Mouse (Mus musculus) neural tube, embryonic 12.5 days (tissue): ENCODE data around the gene Gm1043. TPM values are rescaled to one million over a fixed set of nuclear protein-coding genes. Genes with fewer than 3 reads are reported as not detected.
A peak's percentile ranks its signal among the peaks of the same experiment; 100 is the strongest.

ENCODE experiments used
- ATAC-seq: fragments of 200-750 bp; cut with Nextera tagmentation; 2 replicates; pipeline ENCODE4 v1.8.0; 2017; ENCODE audit warnings: low read depth, mild to moderate bottlenecking, moderate TSS enrichment, moderate library complexity; ENCODE audit not compliant: low FRiP score
- H3K27ac ChIP-seq: fragments of 300-500 bp; sonication (generic); 2 replicates; pipeline ENCODE4 v1.5.1; 2016
- H3K27me3 ChIP-seq: fragments of 300-500 bp; sonication (generic); replicated peaks from 2 replicates; pipeline ENCODE4 v1.6.1; 2016; ENCODE audit warnings: mild to moderate bottlenecking
- H3K36me3 ChIP-seq: fragments of 300-500 bp; sonication (generic); 2 replicates; pipeline ENCODE4 v1.6.1; 2016; ENCODE audit warnings: mild to moderate bottlenecking
- H3K4me1 ChIP-seq: fragments of 300-500 bp; sonication (generic); 2 replicates; pipeline ENCODE4 v1.6.1; 2016
- H3K4me2 ChIP-seq: fragments of 300-500 bp; sonication (generic); replicated peaks from 2 replicates; pipeline ENCODE4 v1.6.1; 2016; ENCODE audit warnings: mild to moderate bottlenecking
- H3K4me3 ChIP-seq: fragments of 300-500 bp; sonication (generic); 2 replicates; pipeline ENCODE4 v1.5.1; 2016
- H3K9ac ChIP-seq: fragments of 300-500 bp; sonication (generic); 2 replicates; pipeline ENCODE4 v1.6.1; 2016; ENCODE audit warnings: mild to moderate bottlenecking
- H3K9me3 ChIP-seq: fragments of 300-500 bp; sonication (generic); 2 replicates; pipeline ENCODE4 v1.6.1; 2016; ENCODE audit warnings: mild to moderate bottlenecking
- WGBS: fragments of 180-500 bp; shearing (Covaris S2); methylation state at CpG from one replicate; pipeline ENCODE4 v1.1.7; 2016; 5-methylcytosine and 5-hydroxymethylcytosine counted together
- polyA plus RNA-seq: library from polyadenylated mRNA; unstranded; fragments of >200 nt; fragmentation: Nextera tagmentation; extraction: Ambion mirVana; gene quantifications from 2 replicates; pipeline ENCODE4 v1.2.1, GENCODE M21; 2016

Gene Gm1043
- polyA plus RNA-seq, 1 experiment from 2014 or later, result 0.55 TPM

DNA sequence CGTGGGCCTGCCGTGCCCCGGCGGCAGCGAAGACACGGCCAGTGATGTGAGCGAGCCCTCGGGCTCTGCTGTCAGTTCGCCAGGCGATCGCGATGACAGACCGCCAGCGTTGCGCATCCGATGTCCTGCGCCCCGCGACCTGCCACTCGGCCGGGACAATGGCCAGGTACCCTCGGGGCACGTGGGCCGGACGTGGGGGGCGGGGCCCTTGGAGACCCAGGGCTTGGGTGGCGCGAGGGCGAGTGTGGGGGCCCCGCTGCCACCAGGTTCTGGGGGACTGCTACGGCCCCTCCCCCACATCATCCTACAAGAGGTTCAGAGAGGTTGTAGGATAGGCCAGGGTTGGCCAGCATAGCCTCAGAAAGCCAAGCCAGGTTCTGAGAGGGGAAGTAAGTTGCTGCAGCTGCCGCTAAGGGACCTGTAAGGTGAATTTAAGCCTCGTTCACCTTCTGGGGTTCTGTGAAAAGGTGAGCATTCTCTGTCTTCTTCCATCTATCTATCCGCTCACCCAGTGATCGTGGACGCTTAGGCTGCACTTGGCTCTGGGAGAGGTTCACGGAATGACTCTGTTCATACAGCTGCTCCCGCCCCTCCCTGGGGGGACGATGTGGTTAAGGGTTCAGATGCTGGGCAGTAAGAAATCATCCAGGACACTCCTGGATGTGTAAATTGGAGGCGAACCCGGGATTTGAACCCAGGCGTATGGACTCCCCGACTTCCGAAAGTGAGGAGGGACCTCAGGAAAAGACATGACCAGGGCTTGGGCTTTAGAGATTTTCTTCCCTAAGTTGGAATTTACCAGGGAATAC is 157.4 kb downstream of the Gm1043 start:
- WGBS, result 9% methylated on average over 44 of the region's 44 CpGs
- peak overlapping the region; percentile 78 for H3K4me2 ChIP-seq
- H3K27ac ChIP-seq, result peak overlapping the region; percentile 68; the same call in 1 of the 2 replicates
- peaks cover 62% of the 10 kb centered on the region for H3K4me1 ChIP-seq
- ATAC-seq, result no peak
- H3K27me3 ChIP-seq, result peaks cover 27% of the 10 kb centered on the region
- no peaks in the 10 kb centered on the region for H3K9me3 ChIP-seq
- H3K9ac ChIP-seq, result peak overlapping the region; percentile 87
- no peaks in the 10 kb centered on the region for H3K36me3 ChIP-seq
- H3K4me3 ChIP-seq, result peak overlapping the region; percentile 76

DNA sequence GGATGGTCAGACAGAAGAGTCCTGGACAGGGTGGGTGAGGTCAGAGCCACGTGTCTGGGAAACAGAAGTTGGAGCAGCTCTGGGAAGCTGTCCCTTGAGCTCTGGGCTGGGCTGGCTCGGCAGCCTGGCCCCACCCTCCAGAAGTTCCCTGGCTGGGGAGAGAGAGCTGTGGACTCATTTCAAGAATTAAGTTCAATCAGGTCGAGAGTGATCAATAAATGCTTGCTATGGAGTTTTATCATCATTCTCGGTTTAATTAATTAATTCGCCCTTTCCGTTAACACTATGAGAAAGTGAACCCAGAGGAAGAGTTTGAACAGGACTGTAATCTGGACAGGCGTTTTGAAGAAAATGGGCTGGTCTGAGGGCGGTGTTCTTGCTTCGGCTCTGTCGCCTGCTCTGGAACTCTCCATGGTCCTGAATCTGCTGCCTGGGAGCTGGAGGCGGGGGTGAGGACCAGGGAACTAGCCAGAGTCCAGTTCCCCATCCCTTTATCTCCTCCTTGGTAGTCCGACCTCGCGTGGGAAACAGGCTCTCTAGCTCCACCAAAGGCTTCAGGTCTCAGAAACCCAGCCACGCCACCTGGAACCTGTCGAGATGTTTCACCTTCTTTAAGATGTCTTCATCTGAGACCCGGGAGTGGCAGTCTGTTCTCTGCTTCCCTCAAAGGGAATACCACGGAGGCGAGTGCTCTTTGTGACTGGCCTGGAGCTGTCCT is 158.2 kb downstream of the Gm1043 start:
- H3K4me3 ChIP-seq, result peak overlapping the region; percentile 76
- H3K9me3 ChIP-seq, result no peaks in the 10 kb centered on the region
- WGBS, result 1% methylated on average over 19 of the region's 19 CpGs
- peak overlapping the region; percentile 78 for H3K4me2 ChIP-seq
- no peaks in the 10 kb centered on the region for H3K36me3 ChIP-seq
- H3K27ac ChIP-seq, result peak overlapping the region; percentile 79
- peaks cover 70% of the 10 kb centered on the region for H3K4me1 ChIP-seq
- ATAC-seq, result no peak
- H3K9ac ChIP-seq, result peak overlapping the region; percentile 87
- H3K27me3 ChIP-seq, result peaks cover 27% of the 10 kb centered on the region

DNA sequence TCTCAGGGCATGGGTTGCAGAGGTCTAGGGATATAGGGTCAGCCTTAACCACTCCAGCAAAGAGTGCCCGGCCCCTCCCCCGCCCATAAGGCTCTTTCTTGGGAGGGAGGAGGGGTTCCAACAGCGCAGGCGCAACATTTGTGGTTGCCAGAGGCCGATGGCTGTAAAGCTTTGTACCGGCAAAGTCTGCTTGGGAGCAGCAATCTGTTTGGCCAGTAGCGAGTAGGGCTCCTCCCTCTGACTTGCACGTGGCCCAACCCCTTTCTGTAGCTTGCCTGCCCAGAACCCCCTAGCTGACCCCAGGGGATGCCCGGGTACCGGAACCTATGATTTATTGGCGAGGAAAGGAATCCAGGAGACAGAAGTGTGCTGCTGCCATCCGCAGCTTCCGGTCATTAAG is 159.0 kb downstream of the Gm1043 start:
- Histone ChIP-seq H3K4me3 (peak overlapping the region; percentile 76), H3K36me3 (no peaks in the 10 kb centered on the region), H3K9me3 (no peaks in the 10 kb centered on the region), H3K9ac (peak overlapping the region; percentile 87), H3K27ac (peak overlapping the region; percentile 79; the same call in 1 of the 2 replicates), H3K27me3 (peaks cover 27% of the 10 kb centered on the region), H3K4me2 (peak overlapping the region; percentile 78), H3K4me1 (peaks cover 78% of the 10 kb centered on the region)
- WGBS, result 1% methylated on average over 13 of the region's 13 CpGs
- ATAC-seq, result peak; percentile 35

DNA sequence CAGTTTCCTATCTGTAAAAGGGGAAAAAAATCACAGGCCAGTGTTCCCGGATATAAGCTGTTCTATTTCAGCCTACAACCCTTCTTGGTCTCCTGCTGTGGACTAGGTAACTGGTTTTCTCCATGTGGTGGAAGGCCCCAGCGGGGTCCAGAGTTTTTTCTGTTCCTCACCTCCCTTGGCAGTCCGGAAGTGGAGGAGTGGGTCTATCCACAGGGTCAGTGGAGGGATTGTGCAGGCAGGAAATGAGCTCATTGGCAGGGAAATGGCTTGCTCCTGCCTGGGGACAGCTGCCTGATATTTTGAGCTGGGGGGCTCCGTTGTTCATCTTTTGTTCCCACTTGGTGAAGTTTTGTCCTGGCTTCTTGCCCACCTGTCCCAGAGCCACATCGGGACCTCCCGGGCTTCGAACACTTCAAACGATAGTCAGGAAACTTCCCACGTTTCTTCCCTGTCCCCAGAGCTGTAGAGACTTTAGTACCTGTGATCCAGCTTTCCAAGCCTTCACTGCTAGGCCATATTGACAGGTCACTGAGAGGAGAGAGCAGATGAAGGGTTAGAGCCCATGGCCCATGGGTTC is 159.6 kb downstream of the Gm1043 start:
- H3K4me1 ChIP-seq, result peaks cover 78% of the 10 kb centered on the region
- H3K4me3 ChIP-seq, result peak overlapping the region; percentile 76
- 36% methylated on average over 9 of the region's 9 CpGs for WGBS
- peak overlapping the region; percentile 87 for H3K9ac ChIP-seq
- H3K36me3 ChIP-seq, result no peaks in the 10 kb centered on the region
- no peak for ATAC-seq
- H3K27ac ChIP-seq, result peak overlapping the region; percentile 90
- no peaks in the 10 kb centered on the region for H3K9me3 ChIP-seq
- H3K4me2 ChIP-seq, result peak overlapping the region; percentile 78
- H3K27me3 ChIP-seq, result peaks cover 27% of the 10 kb centered on the region

DNA sequence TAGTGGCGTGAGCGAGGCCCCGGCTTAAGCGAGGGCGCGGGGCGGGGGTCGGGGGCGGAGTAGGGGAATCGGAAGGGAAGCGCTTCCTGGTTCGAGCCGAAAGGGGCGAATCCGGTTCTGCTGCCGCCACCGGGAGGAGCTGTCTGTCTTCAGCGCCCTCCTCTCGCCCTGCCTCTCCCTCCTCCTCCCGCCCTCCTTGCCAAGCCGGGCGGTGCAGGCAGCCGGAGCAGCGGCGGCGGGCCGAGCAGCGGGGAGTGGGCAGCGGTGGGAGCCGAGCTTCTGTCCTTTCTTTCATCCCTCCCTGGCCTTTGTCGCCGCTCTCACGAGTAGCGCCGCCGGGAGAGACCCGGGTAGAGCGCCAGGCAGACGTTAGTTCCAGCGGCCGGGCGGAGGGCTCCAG is 160.5 kb downstream of the Gm1043 start:
- H3K9ac ChIP-seq, result peak overlapping the region; percentile 87
- H3K4me1 ChIP-seq, result peaks cover 76% of the 10 kb centered on the region
- peaks cover 20% of the 10 kb centered on the region for H3K27me3 ChIP-seq
- H3K9me3 ChIP-seq, result no peaks in the 10 kb centered on the region
- H3K36me3 ChIP-seq, result no peaks in the 10 kb centered on the region
- peak overlapping the region; percentile 76 for H3K4me3 ChIP-seq
- peak overlapping the region; percentile 78 for H3K4me2 ChIP-seq
- ATAC-seq, result peak; percentile 51
- peak overlapping the region; percentile 90 for H3K27ac ChIP-seq
- WGBS, result 0% methylated on average over 41 of the region's 42 CpGs

DNA sequence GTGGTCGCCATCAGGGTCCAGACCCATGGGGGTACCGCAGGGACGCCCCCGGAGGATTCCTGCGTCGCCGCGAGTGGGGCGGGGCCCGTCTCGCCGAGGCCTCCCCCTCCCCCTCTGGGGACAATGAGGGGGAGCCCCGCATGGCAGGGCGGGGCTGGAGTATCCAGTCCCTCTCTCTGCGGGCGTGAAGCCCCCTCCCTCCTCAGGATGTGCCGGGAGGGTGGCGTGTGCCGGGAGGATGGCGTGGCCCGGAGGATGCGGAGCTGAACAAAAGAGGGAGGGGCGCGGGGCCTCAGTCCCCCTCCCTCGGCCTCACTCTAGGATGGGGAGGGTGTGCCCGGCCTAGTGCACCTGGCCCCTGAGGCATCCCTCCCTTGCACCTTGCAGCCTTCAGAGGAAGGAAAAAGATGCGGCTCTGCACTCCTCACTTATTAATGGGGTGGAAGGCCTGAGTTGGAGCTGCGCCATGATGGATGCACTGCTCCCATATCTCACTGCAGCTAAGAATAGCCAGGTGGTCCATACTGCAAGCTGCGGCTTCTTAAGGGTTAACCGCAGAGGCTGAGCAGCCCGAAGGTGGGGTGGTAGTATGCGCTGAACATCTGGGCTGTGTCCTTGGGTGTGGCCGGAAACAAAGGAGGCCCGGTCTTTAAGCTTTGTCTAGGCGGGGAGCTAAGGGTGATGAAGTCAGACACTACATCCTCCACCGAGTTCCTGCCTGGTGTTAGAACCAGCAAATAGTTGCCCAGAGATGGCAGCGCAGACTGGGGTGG is 161.2 kb downstream of the Gm1043 start:
- peak; percentile 58 for ATAC-seq
- Histone ChIP-seq H3K4me2 (peak overlapping the region; percentile 78), H3K9ac (peak overlapping the region; percentile 87), H3K9me3 (no peaks in the 10 kb centered on the region), H3K27ac (peak overlapping the region; percentile 90), H3K36me3 (no peaks in the 10 kb centered on the region), H3K4me1 (peaks cover 76% of the 10 kb centered on the region), H3K27me3 (peaks cover 20% of the 10 kb centered on the region), H3K4me3 (peak overlapping the region; percentile 76)
- 1% methylated on average over 37 of the region's 37 CpGs for WGBS

DNA sequence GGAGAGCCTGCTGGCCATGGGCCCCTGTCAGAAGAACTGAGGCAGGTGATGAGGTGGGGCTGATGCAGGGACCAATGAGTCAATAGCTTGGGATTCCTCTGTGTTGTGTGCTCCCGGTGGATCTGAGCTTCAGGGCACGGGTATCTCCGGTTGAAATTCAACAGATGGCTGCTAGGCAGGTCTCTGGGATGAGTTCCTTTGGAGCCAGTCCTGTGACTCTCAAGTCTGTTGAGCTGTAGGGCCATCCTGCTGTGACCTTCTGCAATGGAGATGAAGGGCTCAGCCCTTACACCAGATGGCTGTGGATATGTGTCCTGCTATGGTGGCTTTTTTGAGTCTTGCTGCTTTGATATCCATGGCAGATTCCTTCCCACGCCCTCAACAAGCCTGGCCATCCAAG is 162.3 kb downstream of the Gm1043 start:
- 0 out of 2 replicates have a peak, but pooled peaks cover 2% of the 10 kb centered on the region for H3K36me3 ChIP-seq
- no peaks in the 10 kb centered on the region for H3K9me3 ChIP-seq
- H3K9ac ChIP-seq, result peak overlapping the region; percentile 87
- ATAC-seq, result no peak
- peaks cover 69% of the 10 kb centered on the region for H3K4me1 ChIP-seq
- peak overlapping the region; percentile 76 for H3K4me3 ChIP-seq
- H3K4me2 ChIP-seq, result peak overlapping the region; percentile 78
- 51% methylated on average over 4 of the region's 4 CpGs for WGBS
- peak overlapping the region; percentile 90 for H3K27ac ChIP-seq
- peaks cover 8% of the 10 kb centered on the region for H3K27me3 ChIP-seq

DNA sequence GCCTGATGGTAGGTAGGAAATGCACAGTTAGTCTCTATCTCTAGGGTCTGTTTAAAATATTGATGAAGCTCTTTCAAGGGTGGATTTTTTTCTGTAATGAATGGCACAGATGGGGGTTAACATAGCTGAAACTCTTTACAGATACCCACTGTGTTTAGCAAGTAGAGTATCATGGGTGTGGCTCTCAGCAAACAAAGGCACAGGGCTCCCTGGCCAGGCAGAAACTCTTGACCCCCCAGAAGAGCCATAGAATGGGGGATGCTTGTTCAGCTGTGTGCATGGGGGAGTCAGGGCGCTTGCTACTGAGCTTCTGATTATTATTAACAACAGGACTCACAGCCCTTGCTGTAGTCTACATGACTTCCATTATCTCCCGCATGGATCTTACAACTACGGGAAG is 163.7 kb downstream of the Gm1043 start:
- Histone ChIP-seq H3K9me3 (no peaks in the 10 kb centered on the region), H3K27me3 (peaks cover 4% of the 10 kb centered on the region; the same call in 1 of the 2 replicates), H3K4me1 (peaks cover 61% of the 10 kb centered on the region), H3K36me3 (peaks cover 5% of the 10 kb centered on the region; the same call in 1 of the 2 replicates), H3K9ac (no peak overlapping the region), H3K4me2 (peak overlapping the region; percentile 78), H3K27ac (no peak overlapping the region), H3K4me3 (peak overlapping the region; percentile 11; the same call in 1 of the 2 replicates)
- WGBS, result 78% methylated on average over 3 of the region's 3 CpGs
- ATAC-seq, result no peak

DNA sequence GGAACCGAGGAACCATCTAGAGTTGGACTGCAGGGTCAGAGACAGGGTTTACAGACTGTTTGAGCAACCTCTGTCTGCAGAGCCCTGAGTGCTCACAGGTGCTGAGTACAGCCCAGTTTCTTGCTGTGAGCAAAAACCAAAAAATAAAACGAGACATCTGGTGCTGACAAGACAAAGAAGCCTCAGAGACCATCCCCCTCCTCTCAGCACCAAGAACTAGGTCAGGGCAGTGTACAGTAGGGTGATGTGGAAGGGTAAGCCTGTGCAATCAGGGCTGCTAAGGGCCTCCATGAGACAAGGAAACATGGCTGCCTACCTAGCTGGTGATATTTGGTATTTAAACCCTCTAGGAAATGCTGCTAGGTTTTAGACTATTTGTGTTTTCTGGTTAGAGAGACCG is 166.4 kb downstream of the Gm1043 start:
- no peaks in the 10 kb centered on the region for H3K27me3 ChIP-seq
- 0 out of 2 replicates have a peak overlapping the region, but pooled peaks have one; percentile 2 for H3K4me2 ChIP-seq
- H3K9ac ChIP-seq, result no peak overlapping the region
- no peaks in the 10 kb centered on the region for H3K9me3 ChIP-seq
- H3K4me3 ChIP-seq, result no peak overlapping the region
- no peak overlapping the region for H3K27ac ChIP-seq
- ATAC-seq, result no peak
- peaks cover 6% of the 10 kb centered on the region; the same call in 1 of the 2 replicates for H3K36me3 ChIP-seq
- peaks cover 52% of the 10 kb centered on the region for H3K4me1 ChIP-seq
- 76% methylated on average over 3 of the region's 3 CpGs for WGBS

DNA sequence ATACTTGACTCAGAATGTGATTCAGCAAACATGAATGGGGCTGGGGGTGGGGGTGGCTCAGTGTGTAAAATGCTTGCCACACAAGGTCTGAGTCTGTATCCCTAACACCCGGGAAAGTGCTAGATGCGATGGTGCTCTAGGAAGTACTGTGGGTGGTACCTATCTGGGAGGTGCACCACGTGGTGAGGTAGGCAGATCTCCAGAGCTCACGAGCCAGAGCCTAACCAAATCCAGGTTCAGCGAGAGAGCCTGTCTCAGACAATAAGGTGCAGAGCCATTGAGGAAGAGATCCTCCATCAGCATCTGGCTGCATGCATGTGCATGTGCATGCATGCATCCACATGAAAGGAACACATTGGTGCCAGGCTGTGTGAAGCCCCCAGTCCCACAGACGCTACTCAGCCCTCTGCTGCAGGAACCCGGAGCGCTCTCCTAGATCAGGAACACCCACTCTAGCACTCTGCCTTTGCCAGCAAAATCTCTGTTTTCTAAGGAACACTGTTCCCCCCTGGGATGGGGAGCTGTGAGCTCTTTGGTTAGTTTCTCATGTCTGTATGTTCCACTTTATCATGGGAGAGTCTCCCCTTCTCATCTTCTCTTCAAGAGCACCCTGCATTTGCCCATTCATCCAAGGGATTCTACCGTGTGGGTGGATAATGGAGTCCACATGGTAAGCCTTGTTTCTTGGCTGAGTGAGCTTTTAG is 167.1 kb downstream of the Gm1043 start:
- Histone ChIP-seq H3K9me3 (no peaks in the 10 kb centered on the region), H3K9ac (no peak overlapping the region), H3K27ac (no peak overlapping the region), H3K4me3 (no peak overlapping the region), H3K4me1 (peaks cover 51% of the 10 kb centered on the region), H3K27me3 (no peaks in the 10 kb centered on the region), H3K4me2 (no peak overlapping the region), H3K36me3 (peaks cover 6% of the 10 kb centered on the region; the same call in 1 of the 2 replicates)
- 89% methylated on average over 9 of the region's 9 CpGs for WGBS
- no peak for ATAC-seq

DNA sequence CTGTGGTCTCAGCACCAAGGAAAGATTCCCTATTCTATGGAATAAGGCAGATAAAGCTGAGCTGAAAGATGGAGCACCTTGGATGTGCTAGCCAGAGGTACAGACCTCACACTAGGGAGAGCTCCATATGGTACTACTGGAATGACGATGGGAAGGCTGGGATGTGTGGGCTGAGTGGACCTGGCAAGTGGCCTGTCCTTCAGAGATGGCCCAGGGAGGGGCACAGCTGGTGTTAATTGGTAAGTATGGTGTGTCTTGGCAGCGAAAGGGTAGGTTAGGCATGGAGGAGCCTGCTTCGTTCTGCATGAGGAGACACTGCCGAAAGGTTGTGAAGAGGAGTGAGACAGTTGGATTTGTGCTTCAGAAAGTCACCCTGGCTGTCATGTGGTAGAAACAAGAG is 169.4 kb downstream of the Gm1043 start:
- peaks cover 6% of the 10 kb centered on the region; the same call in 1 of the 2 replicates for H3K36me3 ChIP-seq
- no peak overlapping the region for H3K9ac ChIP-seq
- H3K4me2 ChIP-seq, result no peak overlapping the region
- peaks cover 43% of the 10 kb centered on the region for H3K4me1 ChIP-seq
- no peak overlapping the region for H3K27ac ChIP-seq
- 84% methylated on average over 4 of the region's 4 CpGs for WGBS
- H3K27me3 ChIP-seq, result no peaks in the 10 kb centered on the region
- no peaks in the 10 kb centered on the region for H3K9me3 ChIP-seq
- H3K4me3 ChIP-seq, result no peak overlapping the region
- ATAC-seq, result no peak
